Mouse (Mus musculus) thymus, postnatal 36 days (tissue): ENCODE data around the gene Ap1ar.

Experiments
- DNase-seq, 2 experiments: peaks; one replicate each; pipeline ENCODE4 v3.0.0; 2022; ENCODE audit warnings: mixed read lengths in 2 of 2

Ap1ar gene

DNA sequence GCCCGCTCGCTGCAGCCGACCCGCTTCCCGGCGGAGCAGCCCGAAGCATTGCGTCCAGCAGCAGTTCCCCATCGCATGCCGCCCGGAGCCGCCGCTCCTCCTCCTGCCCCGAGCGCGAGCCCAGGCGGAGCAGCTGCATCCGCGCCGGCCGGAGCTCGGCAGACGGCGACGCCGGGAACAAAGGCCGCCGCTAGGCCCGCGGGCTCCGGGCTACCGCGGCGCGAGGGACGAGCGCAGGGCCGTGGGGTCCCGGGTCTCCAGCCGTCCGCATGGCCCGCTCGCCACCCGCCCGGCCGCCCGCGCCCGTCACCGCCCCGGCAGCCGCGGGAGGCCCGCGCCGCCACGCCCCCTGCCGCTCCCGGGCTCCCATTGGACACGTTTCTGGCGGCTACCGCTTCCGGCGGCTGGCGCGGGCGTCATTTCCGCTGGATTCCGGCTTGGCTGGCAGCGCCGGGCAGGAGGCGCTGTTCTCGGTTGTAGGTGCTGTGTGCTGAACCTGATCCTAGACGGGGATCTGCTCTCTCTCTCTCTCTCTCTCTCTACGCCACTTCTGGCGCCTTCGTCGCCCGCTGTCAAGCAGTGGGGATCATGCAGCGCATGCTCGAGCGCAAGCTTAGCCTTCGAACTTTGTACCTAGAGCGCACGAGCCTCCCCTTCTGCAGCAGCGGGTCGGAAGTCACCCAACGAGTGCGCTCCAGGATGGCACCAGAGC, at the start of gene Ap1ar:
TSS of gene Ap1ar (minus strand) at position 370 of the 712 bp plus-strand sequence.
- peak; percentile 96 to 97 for DNase-seq

GRCm38 (mm10) chr3:127881684-127882083, 44.4 kb upstream of the Ap1ar start:
- no peak for DNase-seq

DNA sequence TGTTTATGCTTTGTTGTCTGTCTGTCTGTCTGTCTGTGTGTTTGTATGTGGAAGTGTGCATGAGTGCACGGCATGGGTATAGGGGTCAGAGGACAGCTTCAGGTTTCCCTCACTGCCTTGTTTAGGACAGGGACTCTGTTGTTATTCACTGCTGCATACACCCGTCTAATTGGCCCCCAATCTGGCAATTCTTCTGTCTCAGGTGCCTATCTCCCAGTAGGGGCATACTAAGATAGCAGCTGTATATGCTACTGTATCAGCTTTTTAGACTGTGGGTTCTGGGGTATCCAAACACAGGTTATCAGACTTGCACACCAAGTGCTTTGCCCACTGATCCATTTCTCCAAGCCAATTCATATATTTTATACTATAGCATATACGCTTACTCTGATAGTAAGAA, 42.6 kb upstream of the Ap1ar start:
- DNase-seq: no peak

GRCm38 (mm10) chr3:127875509-127875908, 38.2 kb upstream of the Ap1ar start:
- DNase-seq: no peak

GRCm38 (mm10) chr3:127875059-127875458, 37.7 kb upstream of the Ap1ar start:
- DNase-seq: no peak

DNA sequence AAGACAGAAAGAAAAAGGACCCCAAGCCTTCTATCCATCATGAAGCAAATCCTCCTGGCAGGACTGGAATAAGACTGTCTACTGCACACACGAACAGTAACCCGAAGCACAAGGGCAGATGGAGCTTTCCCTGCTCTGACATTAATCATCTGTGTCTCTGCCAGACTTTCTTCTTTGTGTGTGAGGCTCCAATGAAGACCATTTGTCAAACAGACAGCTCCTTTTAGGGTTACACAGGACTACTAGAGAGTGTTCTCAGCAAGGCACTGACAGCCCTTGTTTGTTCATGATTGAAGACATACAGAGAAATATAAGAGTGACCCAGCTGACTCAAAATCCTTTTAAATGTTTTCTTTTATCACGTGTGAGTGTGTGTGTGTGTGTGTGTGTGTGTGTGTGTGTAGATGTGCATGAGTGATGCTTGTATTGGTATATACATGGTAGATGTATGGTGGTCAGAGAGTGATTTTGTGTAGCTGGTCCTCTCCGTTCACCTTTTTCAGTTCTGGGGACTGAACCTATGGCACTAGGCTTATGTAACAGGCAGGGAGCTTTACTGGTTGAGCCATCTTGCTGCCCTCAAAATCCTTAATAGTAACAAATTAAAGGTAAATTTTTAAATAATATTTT, 37.0 kb upstream of the Ap1ar start:
- no peak for DNase-seq

DNA sequence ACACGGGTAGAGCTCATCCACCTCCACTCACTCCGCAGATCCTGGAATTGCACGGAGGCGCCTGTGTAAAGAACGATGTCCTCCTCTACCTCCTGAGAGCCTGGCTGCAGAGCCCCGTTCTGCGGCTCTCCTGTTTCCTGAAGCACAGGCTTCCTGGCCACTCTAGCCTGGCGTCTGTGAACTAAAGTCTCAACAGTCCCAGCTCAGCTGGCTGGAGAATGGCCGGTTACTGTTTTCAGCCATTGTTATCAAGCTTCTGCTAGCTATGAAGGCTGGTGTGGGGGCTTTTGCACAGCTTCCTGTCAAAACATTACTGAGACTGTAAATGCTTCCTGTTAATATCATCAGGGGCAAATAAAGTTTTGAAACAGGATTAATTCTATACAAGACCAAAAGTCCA, 34.3 kb upstream of the Ap1ar start:
- DNase-seq: no peak

- DNase-seq: no peak
These were observed 31.6 kb upstream of the Ap1ar start for GRCm38 (mm10) chr3:127868880-127869279.

- DNase-seq: peak in 1 of 2 experiments; percentile 51
These were observed 30.9 kb upstream of the Ap1ar start for GRCm38 (mm10) chr3:127868046-127868758.

DNA sequence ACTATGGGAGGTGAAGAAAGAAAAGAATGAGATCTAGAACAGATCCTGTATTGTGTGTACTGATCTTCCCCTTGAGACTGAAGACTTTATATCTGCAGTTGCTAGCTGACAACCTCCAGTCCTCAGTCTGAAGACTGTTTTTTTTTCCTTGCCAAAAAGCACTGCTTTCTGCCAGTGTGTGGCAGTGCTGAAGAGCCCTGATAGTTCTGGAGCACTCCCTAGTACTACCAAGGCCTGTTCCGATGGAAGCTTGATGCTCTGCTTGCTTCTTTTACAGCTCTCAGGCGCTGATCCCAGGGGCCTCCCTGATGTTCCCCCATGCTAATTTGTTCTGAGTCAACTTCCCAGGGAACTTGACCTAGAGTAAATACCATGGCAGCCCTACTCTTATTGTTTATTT, 26.9 kb upstream of the Ap1ar start:
- no peak for DNase-seq

- DNase-seq: no peak
These were observed 26.2 kb upstream of the Ap1ar start for GRCm38 (mm10) chr3:127863571-127863970.

DNA sequence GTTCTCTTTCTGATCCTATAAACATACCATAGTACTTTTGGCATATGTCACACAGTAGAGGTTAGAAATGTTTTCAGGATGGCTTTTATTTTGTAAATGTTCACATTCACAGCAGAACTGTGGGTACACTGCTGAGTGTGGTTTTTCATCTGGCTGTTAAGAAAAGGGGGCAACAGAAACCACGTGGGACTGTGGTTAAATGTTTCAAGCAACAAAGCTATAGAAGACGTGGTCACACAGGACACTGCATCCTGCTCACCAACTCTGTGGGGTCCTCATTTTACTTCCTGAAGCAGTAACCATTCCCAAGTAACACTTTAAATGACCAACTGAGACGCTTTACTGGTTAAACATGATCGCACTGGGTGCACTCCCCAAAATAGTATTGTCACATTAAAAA, 25.2 kb upstream of the Ap1ar start:
- peak; percentile 25 to 28 for DNase-seq

GRCm38 (mm10) chr3:127861340-127861739, 24.0 kb upstream of the Ap1ar start:
- no peak for DNase-seq

DNA sequence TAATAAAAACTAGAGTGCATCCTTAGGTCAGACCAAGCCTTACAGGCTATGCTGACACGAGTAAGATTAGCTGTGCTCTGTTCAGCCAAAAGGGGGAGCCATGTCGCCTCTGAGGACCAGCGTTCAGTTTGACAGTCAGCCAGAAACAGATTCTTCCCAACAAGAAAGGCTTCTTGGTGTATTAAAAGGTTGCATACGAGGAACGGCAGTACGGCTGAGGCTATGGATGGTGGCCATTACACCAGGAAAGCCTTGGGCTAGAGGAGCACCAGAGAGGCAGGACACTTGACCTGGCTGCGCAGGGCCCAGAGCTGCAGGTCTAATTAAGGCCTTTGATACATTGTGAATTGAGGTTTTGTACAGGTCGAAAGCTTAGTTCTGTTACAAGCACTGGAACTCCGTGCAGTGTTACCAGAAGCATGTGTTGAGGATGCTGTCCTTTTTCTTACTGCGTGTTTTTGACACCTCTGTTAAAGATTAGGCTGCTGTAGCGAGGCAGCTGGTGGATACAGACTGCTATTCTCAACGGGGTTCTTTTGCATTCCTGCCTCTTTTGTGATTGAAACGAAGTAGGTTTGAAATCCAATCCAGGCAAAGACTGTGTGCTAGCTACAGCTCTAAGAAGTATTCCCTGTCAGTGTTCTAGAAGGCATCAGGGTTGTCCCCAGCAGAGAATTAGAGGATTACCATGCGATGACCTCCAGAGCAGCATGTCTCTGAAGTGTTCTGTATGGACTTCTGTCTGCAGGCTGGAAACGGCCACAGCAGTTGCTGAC, 16.3 kb upstream of the Ap1ar start:
- peak; percentile 70 to 75 for DNase-seq

- DNase-seq: no peak
These were observed 15.4 kb upstream of the Ap1ar start for GRCm38 (mm10) chr3:127852722-127853121.

DNA sequence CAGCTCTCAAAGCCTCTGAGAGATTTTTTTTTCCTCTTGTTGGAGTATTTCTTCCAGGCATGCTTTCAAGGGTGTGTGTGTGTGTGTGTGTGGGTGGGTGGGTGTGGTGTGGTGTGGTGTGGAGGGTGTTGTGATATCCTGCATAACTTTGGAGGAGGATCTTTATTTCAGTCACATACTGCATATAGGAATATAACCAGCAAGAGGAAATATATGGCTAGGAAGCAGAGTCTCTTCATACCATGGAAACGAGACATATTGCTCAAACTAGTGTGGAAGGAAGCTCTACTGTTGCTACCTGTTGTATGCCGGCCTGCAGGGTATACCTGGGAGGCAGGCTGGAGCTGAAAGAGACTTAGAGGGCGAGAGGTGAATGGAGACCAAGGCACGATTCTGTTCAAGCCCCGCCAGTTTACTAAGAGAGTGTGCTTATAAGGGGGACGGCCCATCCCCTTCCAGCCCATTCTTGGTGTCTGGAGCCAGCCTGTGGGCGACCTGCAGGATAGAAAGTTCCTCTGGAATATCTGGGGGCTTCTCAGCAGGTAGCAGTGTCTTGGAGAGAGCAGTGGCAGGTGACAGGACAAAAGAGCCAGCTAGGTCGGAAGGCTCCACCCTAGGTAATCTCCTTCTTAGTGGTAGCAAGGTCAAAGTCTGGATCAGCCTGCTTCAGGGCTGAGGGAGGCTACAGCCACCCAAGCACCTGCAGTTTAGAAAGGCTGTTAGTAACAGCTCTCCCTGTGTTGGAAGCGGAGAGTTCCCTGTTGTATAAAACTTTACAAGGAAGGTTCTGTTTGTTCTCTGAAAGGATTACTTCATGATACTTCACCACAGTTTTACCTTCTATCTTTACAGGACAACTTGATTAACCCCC, 13.7 kb upstream of the Ap1ar start:
- DNase-seq: no peak

DNA sequence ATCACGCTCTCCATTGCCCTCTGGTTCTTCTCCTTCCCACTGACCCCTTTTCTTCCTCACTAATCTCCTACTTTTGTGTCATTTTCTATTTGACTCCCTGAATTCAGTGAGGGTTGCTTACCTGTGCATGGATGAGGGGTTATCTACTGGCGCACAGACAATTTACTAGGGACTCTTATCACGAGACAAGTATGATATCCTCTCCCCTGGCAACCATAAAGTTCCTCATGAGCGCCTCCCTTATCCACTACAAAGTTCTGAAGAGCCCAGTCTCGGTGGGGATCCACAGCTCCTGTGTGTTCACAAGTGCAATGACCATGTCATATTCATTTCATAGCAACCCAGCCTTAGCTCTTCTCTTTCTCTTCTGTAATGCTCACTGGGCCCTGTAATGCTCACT, 12.6 kb upstream of the Ap1ar start:
- no peak for DNase-seq

DNA sequence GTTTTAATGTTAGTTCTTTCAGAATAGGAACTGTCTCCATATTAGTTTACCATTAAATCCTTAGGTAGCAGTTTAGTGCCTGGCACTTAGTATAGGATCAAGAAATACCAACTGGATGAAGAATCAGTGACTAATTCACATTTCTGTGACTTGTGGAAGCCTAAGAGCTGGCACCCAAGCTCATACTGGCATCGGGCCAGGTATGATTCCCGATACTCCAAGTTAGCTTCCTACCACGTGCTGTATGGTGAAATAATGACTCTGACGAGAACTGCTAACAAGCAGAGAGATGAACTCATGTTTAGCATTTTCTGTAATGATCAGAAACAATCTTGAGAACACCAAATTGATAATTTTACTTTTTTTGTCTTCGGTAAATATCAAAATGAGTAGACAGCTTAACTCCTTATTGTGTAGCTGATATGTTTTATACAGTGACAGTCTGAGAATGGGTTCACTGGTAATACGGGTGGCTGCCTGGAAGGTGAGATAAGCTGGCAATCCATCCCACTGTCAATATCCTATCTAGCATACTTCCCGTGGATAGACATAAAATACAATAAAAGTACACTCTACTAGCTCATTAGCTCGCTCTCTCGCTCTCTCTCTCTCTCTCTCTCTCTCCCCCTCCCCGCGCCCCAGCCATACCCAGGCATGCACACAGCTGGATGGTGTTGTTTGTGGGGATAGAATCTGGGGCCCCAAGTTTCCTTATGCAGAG, 10.9 kb upstream of the Ap1ar start:
- no peak for DNase-seq

DNA sequence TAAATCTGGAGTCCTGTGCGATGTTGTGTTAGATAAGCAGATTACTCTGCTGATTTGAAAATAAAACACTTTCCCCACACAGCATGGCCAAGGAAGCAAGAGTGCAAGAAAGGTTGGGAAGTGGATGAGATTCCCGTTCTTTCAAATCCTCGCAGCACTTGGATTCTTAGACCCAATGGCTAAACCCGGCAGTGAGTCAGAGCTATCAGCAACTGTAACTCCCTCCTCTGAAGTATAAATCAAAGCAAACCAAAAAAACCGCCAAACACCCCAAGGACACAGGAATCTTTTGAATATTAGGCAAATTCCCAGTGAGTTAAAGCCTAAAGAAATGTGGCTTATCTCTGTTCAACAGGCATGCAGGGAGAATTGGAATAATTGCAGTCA, 6.6 kb upstream of the Ap1ar start:
- DNase-seq: no peak

DNA sequence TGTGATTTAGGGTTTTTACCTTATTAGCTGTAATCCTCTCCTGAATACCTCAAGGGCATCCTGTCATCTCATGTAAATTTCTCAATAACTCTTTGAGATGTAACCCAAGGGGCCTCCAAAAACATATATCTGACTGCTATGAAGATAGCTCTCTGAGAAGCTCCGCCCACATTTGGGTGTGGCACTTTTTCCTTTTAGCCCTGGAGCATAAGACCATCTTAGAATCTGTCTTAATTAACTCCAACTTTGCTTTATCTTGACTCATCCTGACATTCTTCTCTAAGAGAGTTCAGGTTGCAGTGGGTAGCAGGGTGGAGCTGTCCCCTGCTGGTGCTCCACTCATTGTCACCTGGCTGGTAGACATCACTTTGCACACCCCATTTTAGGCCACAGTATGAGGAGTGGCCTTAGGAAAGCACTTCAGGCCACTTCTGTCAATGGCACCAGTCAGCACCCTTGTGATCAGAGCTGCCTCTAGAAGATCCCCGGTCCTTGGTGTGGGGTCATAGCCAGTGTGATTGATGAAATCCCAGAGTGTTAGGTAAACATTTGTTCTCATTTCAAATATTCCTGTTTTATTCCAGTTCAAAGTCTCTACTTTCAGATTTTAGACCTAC, 6.1 kb upstream of the Ap1ar start:
- no peak for DNase-seq

DNA sequence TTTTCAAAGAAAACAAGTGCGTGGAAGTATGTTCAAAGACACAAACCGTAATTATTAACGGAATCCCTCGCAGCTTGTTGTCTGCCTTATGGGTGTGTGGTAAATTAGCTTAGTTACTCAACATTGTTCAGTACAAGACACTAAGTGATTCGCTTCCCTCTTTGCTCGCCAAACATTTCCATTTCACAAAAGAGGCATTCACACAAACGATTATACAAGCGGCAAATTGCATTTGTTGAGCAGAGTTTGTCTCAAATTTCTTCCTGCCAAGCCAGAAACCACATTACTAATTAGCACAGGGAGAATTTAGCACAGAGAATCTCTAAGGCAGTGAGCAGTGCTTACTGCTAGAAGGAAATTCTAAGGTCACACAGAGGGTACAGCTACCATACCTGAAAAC, 4.6 kb upstream of the Ap1ar start:
- DNase-seq: no peak
